ENCODE assay signal across 10 mouse cellular contexts in genomic region chr8:119824809-119825273, GRCm38 (mm10). TPM values are rescaled to one million over a fixed set of nuclear protein-coding genes. Genes with fewer than 3 reads are reported as not detected.
DNase-seq lines count a peak whose midpoint lies in the region; ATAC-seq and TF ChIP-seq lines count a peak whose summit lies in the region.
"Had no signal": no experiment of that assay in that cellular context is flagged by ENCODE, and none has a peak within 500 bp of the region (broad histone marks: within the 10 kb centered on the region; RNA-seq: fewer than 3 reads in every experiment).

No protein-coding gene starts in this region.

- no peak for ATAC-seq in midbrain, embryonic 15.5 days (replicated peaks)
- no peak for ATAC-seq in liver, embryonic 11.5 days (replicated peaks; ENCODE audit: low FRiP score)
- ATAC-seq in stomach, postnatal 0 days (ENCODE audit: low FRiP score, low TSS enrichment): no peak
- no peak for ATAC-seq in midbrain, embryonic 16.5 days

- H3K27me3 ChIP-seq in midbrain, embryonic 10.5 days (ENCODE audit: low read depth, poor library complexity, severe bottlenecking): no peaks in the 10 kb centered on the region
- H3K27me3 ChIP-seq in midbrain, embryonic 15.5 days (replicated peaks): no peaks in the 10 kb centered on the region
- H3K27me3 ChIP-seq in liver, embryonic 11.5 days (replicated peaks; ENCODE audit: control insufficient read depth, insufficient read depth, low read length): no peaks in the 10 kb centered on the region
- no peaks in the 10 kb centered on the region for H3K27me3 ChIP-seq in stomach, postnatal 0 days (ENCODE audit: control insufficient read depth, insufficient read depth, low read length)
- H3K27me3 ChIP-seq in midbrain, embryonic 16.5 days (ENCODE audit: control insufficient read depth, insufficient read depth, low read depth, low read length): no peaks in the 10 kb centered on the region
- H3K27me3 ChIP-seq: neural tube, embryonic 12.5 days had no signal

- TF ChIP-seq CTCF in stomach, postnatal 0 days (IDR thresholded peaks at IDR 0.05; ENCODE audit: low read depth): no peak

- no peak overlapping the region for H3K9ac ChIP-seq in midbrain, embryonic 15.5 days
- no peak overlapping the region for H3K9ac ChIP-seq in liver, embryonic 11.5 days (ENCODE audit: low read depth, low read length)
- H3K9ac ChIP-seq in stomach, postnatal 0 days (ENCODE audit: low read length): no peak overlapping the region
- H3K9ac ChIP-seq in midbrain, embryonic 16.5 days (ENCODE audit: low read depth, low read length): no peak overlapping the region
- H3K9ac ChIP-seq: neural tube, embryonic 12.5 days had no signal

- intact Hi-C loops in heart, postnatal 14 days (cut with DNase I): loop anchor here (2.0 kb wide), 1 partner anchor 26 kb away; no protein-coding TSS in a partner anchor

- 90% methylated on average over 11 of the region's 11 CpGs for WGBS in midbrain, embryonic 10.5 days
- WGBS in midbrain, embryonic 15.5 days: 80% methylated on average over 11 of the region's 11 CpGs
- WGBS in liver, embryonic 11.5 days: 65% methylated on average over 11 of the region's 11 CpGs
- WGBS in stomach, postnatal 0 days: 45% methylated on average over 11 of the region's 11 CpGs
- WGBS in midbrain, embryonic 16.5 days: 72% methylated on average over 11 of the region's 11 CpGs

- H3K4me3 ChIP-seq in midbrain, embryonic 10.5 days: no peak overlapping the region
- H3K4me3 ChIP-seq in midbrain, embryonic 15.5 days: no peak overlapping the region
- no peak overlapping the region for H3K4me3 ChIP-seq in liver, embryonic 11.5 days (ENCODE audit: low read depth, low read length)
- H3K4me3 ChIP-seq in stomach, postnatal 0 days (ENCODE audit: low read depth, low read length): no peak overlapping the region
- H3K4me3 ChIP-seq in midbrain, embryonic 16.5 days (ENCODE audit: low read depth, low read length): no peak overlapping the region
- H3K4me3 ChIP-seq: heart, adult 2 months; neural tube, embryonic 12.5 days had no signal

- H3K36me3 ChIP-seq in midbrain, embryonic 10.5 days: peaks cover 39% of the 10 kb centered on the region
- H3K36me3 ChIP-seq in midbrain, embryonic 15.5 days (replicated peaks): peaks cover 8% of the 10 kb centered on the region; the same call in 1 of the 2 replicates
- peaks cover 9% of the 10 kb centered on the region for H3K36me3 ChIP-seq in liver, embryonic 11.5 days (ENCODE audit: control insufficient read depth, insufficient read depth, low read length)
- no peaks in the 10 kb centered on the region for H3K36me3 ChIP-seq in stomach, postnatal 0 days (ENCODE audit: control insufficient read depth, insufficient read depth, low read length)
- peaks cover 13% of the 10 kb centered on the region for H3K36me3 ChIP-seq in midbrain, embryonic 16.5 days (ENCODE audit: control insufficient read depth, insufficient read depth, low read length)

- no peaks in the 10 kb centered on the region for H3K9me3 ChIP-seq in midbrain, embryonic 10.5 days (replicated peaks)
- no peaks in the 10 kb centered on the region for H3K9me3 ChIP-seq in midbrain, embryonic 15.5 days
- H3K9me3 ChIP-seq in liver, embryonic 11.5 days (ENCODE audit: control insufficient read depth, low read length): no peaks in the 10 kb centered on the region
- H3K9me3 ChIP-seq in stomach, postnatal 0 days (ENCODE audit: control insufficient read depth, low read length): no peaks in the 10 kb centered on the region
- no peaks in the 10 kb centered on the region for H3K9me3 ChIP-seq in midbrain, embryonic 16.5 days (replicated peaks; ENCODE audit: control insufficient read depth, low read length, poor library complexity, severe bottlenecking)
- H3K9me3 ChIP-seq: neural tube, embryonic 12.5 days had no signal

- no peak for TF ChIP-seq EP300 in stomach, postnatal 0 days (optimal IDR thresholded peaks at IDR 0.05)

- H3K4me1 ChIP-seq in midbrain, embryonic 10.5 days: peaks cover 66% of the 10 kb centered on the region
- H3K4me1 ChIP-seq in midbrain, embryonic 15.5 days: peaks cover 30% of the 10 kb centered on the region
- peaks cover 42% of the 10 kb centered on the region for H3K4me1 ChIP-seq in liver, embryonic 11.5 days (replicated peaks; ENCODE audit: control insufficient read depth, insufficient read depth, low read length)
- H3K4me1 ChIP-seq in stomach, postnatal 0 days (replicated peaks; ENCODE audit: control insufficient read depth, insufficient read depth): peaks cover 23% of the 10 kb centered on the region
- peaks cover 11% of the 10 kb centered on the region for H3K4me1 ChIP-seq in midbrain, embryonic 16.5 days (ENCODE audit: control insufficient read depth, insufficient read depth, low read length)

- peak overlapping the region; percentile 53 for H3K27ac ChIP-seq in midbrain, embryonic 10.5 days (replicated peaks)
- no peak overlapping the region for H3K27ac ChIP-seq in midbrain, embryonic 15.5 days
- peak overlapping the region; percentile 43; the same call in 1 of the 2 replicates for H3K27ac ChIP-seq in liver, embryonic 11.5 days (ENCODE audit: low read depth, low read length)
- H3K27ac ChIP-seq in stomach, postnatal 0 days (replicated peaks): peak overlapping the region; percentile 58
- H3K27ac ChIP-seq in midbrain, embryonic 16.5 days (ENCODE audit: low read length): no peak overlapping the region
- H3K27ac ChIP-seq: heart, adult 2 months; neural tube, embryonic 12.5 days had no signal

- no peak overlapping the region for H3K4me2 ChIP-seq in midbrain, embryonic 15.5 days
- H3K4me2 ChIP-seq in liver, embryonic 11.5 days: no peak overlapping the region
- no peak overlapping the region for H3K4me2 ChIP-seq in stomach, postnatal 0 days (replicated peaks; ENCODE audit: low read depth)
- no peak overlapping the region for H3K4me2 ChIP-seq in midbrain, embryonic 16.5 days (ENCODE audit: low read length)
- H3K4me2 ChIP-seq: neural tube, embryonic 12.5 days had no signal

- no peak for DNase-seq in midbrain, embryonic 10.5 days (ENCODE audit: low spot score)
- DNase-seq in heart, postnatal 14 days: peak; percentile 28 to 43
- no peak for DNase-seq in liver, embryonic 11.5 days (ENCODE audit: low spot score)
- DNase-seq in stomach, postnatal 0 days (ENCODE audit: low spot score): no peak
- no peak for DNase-seq in spleen, adult 12 weeks (ENCODE audit: low spot score)
- no peak for DNase-seq in spleen, postnatal 14 days (ENCODE audit: low spot score in 2 of 2)

RNA-seq across cellular contexts. Expression of gene Cotl1, which starts 15.5 kb away (rescaled TPM):
- polyA plus RNA-seq in midbrain, embryonic 10.5 days (2016; fragmentation: Nextera tagmentation; extraction: Ambion mirVana): 150 and 197 TPM in 2 replicates
- polyA plus RNA-seq in midbrain, embryonic 15.5 days (2015; fragmentation: Nextera tagmentation; extraction: Ambion mirVana): 123 and 134 TPM in 2 replicates
- total RNA-seq in heart, postnatal 14 days (2021): 10 to 100 TPM; 26.1 to 29.3 TPM
- polyA plus RNA-seq in liver, embryonic 11.5 days (2014; fragmentation: Nextera tagmentation; extraction: Ambion mirVana): 132 and 155 TPM in 2 replicates
- polyA plus RNA-seq in stomach, postnatal 0 days (2015; fragmentation: Nextera tagmentation; extraction: Ambion mirVana): 100 and 106 TPM in 2 replicates
- polyA plus RNA-seq in midbrain, embryonic 16.5 days (2015; fragmentation: Nextera tagmentation; extraction: Ambion mirVana): 126 and 139 TPM in 2 replicates

RNA-seq across cellular contexts. Expression of gene Klhl36, which starts 37.2 kb away (rescaled TPM):
- 12.8 and 13.0 TPM in 2 replicates for polyA plus RNA-seq in midbrain, embryonic 10.5 days (2016; fragmentation: Nextera tagmentation; extraction: Ambion mirVana)
- 18.3 and 20.2 TPM in 2 replicates for polyA plus RNA-seq in midbrain, embryonic 15.5 days (2015; fragmentation: Nextera tagmentation; extraction: Ambion mirVana)
- 1 to 10 TPM; 3.7 TPM for total RNA-seq in heart, postnatal 14 days (2021)
- polyA plus RNA-seq in liver, embryonic 11.5 days (2014; fragmentation: Nextera tagmentation; extraction: Ambion mirVana): 9.1 TPM in 2 replicates
- polyA plus RNA-seq in stomach, postnatal 0 days (2015; fragmentation: Nextera tagmentation; extraction: Ambion mirVana): 9.0 and 10.0 TPM in 2 replicates
- polyA plus RNA-seq in midbrain, embryonic 16.5 days (2015; fragmentation: Nextera tagmentation; extraction: Ambion mirVana): 16.6 and 18.5 TPM in 2 replicates

RNA-seq across cellular contexts. Expression of gene Tldc1, which starts 46.6 kb away (rescaled TPM):
- 15.4 and 16.4 TPM in 2 replicates for polyA plus RNA-seq in midbrain, embryonic 10.5 days (2016; fragmentation: Nextera tagmentation; extraction: Ambion mirVana)
- polyA plus RNA-seq in midbrain, embryonic 15.5 days (2015; fragmentation: Nextera tagmentation; extraction: Ambion mirVana): 11.4 and 11.8 TPM in 2 replicates
- 10 to 100 TPM; 11.6 to 14.6 TPM for total RNA-seq in heart, postnatal 14 days (2021)
- polyA plus RNA-seq in liver, embryonic 11.5 days (2014; fragmentation: Nextera tagmentation; extraction: Ambion mirVana): 9.5 and 10.3 TPM in 2 replicates
- 9.1 and 10.7 TPM in 2 replicates for polyA plus RNA-seq in stomach, postnatal 0 days (2015; fragmentation: Nextera tagmentation; extraction: Ambion mirVana)
- 10.9 and 12.2 TPM in 2 replicates for polyA plus RNA-seq in midbrain, embryonic 16.5 days (2015; fragmentation: Nextera tagmentation; extraction: Ambion mirVana)

Comparison
In these comparisons a context has a peak if more than half of its experiments do, and no peak if none do; other contexts are left out.
1. H3K27ac ChIP-seq: peak in midbrain, embryonic 10.5 days (single experiment), liver, embryonic 11.5 days (single experiment) and stomach, postnatal 0 days (single experiment); none in midbrain, embryonic 15.5 days (single experiment) and midbrain, embryonic 16.5 days (single experiment).
2. DNase-seq: peak in heart, postnatal 14 days (2 of 2); none in midbrain, embryonic 10.5 days (single experiment), liver, embryonic 11.5 days (single experiment), stomach, postnatal 0 days (single experiment), spleen, adult 12 weeks (single experiment) and spleen, postnatal 14 days (0 of 2).